Mouse (Mus musculus) layer of hippocampus, postnatal 25 days (tissue): ENCODE measurements around the gene Wdfy3. TPM values are rescaled to one million over a fixed set of nuclear protein-coding genes. Genes with fewer than 3 reads are reported as not detected.
"Not testable (repeated sequence)": the region's sequence is repeated elsewhere in the genome, so short reads cannot be mapped to it uniquely, and the experiment has no call there.

ENCODE experiments used
- DNase-seq, 2 experiments: peaks; one replicate each; pipeline ENCODE4 v3.0.0; 2022; ENCODE audit warnings: mixed read lengths in 2 of 2, low spot score in 1 of 2; ENCODE audit errors: extremely low spot score in 1 of 2
- total RNA-seq, 2 experiments: library from RNA; stranded (reverse); gene quantifications; 2 replicates each; pipeline ENCODE4 v1.2.3; 2021

The Wdfy3 gene
- 100 to 1,000 TPM; 109 to 127 TPM for total RNA-seq

DNA sequence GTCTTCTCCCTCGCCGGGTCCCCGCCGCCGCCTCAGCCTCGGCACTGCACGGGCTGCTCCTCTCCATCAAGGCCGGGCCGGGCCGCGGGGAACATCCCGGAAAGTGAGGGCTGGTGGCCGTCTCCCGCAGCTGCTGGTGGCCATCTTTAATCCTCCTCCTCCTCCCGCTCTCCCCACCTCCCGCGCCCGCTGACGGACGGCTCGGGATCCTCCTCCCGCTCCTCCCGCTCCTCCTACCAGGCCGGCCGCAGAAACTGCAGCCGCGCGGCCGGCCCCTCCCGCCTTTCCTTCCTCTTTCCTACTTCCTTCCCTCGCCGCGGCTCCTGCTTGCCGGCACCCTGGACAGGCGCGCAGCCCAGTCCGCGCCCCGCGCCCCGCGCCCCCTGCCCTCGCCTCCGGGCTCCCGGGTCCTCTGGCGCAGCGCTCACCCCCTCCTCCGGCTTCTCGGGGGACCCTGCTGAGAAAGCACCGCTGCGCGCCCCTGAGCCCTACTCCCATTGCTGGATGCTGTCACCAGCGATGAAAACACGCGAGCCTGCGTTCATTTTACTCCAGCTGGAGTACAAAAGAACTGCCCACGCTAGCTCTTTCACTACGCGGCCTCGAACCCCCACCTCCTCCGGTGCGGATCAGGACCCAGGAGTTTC lies at the start of gene Wdfy3:
Wdfy3 (minus strand) TSS at position 155 of the 647 bp plus-strand sequence.
- peak; percentile 76 to 77 for DNase-seq

GRCm38 (mm10) chr5:102113009-102113408 lies 43.3 kb upstream of the Wdfy3 start:
- no peak for DNase-seq

DNA sequence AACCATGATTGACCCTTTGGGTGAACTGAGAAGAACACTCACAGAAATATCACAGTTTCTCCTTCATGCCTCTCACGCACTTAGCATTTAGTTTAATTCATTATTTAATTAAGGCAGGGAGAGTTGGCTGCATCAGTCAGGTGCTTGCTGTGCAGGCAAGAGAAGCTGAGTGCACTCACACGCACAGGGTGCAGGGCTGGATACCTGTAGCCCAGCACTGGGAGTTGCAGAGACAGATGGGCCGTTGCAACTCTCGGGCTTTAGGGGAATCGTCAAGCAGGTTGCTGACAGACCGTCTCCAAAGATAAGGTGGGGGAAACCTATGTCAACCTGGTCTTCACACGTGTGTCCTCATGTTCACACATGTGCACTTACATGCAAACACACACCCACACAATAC lies 42.3 kb upstream of the Wdfy3 start:
- DNase-seq, result no peak

- peak; percentile 22 to 44 for DNase-seq
Observed at GRCm38 (mm10) chr5:102110031-102110430, 40.3 kb upstream of the Wdfy3 start.

DNA sequence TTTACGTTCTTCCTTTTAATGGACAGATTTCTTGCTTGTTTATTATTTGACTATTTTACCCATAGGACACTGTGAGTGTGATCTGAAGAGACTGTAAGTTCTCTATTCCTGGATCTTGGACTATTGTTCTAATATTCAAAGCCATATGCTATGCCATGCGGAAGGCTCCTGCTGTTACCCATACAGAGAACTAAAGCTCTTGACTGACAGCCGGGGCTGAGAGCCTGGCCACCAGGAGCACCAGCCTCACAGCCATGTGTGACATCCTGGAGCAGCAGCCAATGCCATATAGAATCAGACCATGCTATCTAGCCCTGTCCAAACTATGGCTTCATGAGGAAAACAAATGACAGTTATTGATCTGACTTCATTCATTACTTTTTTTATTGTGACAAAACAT lies 36.2 kb upstream of the Wdfy3 start:
- no peak for DNase-seq

DNA sequence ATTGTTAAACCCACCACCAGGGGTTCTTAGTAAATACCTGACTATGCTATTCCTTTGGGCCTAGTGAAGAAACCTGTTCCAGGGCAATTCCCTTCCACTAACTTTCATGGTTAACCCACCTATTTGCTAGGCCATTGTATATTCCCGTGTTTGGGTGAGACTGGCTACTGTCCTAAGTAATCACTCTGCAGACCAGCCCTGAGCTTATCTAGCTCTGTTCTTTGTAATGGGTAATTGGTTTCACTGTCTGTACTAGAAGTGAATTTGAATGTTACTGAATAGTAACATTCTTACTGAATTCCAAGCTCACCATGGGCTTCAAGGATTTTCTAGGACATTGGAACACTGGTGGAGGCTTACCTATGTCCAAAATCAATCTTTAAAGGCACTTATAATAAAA lies 32.1 kb upstream of the Wdfy3 start:
- not testable (repeated sequence) for DNase-seq

DNA sequence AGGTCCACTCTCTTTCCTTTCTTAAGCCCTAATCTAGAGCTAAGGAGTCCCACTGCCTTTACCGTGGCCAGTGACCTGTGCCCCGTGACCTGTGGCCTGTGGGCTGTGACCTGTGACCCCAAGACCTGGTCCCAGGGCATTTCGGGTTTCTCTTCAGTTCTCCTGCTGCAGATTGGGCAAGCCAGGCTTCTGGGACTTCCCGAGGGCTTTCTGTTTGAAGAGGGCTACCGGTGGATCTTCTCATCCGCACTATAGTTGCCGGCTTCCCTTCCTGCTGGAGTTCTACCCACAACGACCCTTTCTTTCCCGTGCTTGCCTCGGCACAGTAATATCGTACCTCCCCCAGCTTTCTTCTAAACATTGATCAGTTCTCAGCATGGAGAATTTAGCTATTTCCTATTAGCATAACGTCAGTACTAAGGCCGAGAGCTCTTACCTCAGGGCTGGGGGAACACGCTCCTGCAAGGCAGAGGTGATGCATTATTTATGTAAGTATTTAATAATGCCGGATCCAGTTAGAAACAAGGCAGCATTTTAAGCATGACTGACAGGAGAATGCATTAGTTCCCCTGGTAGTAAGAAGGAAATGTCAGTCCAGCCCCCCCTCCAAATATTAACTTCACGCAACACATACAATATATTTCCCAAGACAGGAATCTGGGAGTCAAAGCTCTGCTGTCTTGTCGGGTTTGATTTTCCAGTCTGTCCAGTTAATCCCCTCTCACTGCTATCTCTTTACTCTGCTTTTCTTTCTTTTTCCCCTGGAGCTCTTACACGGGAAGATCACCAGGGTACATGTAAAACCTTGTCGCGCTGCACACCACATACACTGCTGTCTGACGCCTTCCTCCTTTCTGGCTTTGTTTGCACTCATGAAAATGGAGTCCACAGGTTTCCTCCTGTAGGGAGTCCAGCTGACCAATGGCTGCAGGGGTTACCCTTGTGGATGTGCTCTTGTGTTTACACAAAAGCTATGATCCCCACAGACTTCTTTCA lies 30.8 kb upstream of the Wdfy3 start:
- DNase-seq, result no peak

DNA sequence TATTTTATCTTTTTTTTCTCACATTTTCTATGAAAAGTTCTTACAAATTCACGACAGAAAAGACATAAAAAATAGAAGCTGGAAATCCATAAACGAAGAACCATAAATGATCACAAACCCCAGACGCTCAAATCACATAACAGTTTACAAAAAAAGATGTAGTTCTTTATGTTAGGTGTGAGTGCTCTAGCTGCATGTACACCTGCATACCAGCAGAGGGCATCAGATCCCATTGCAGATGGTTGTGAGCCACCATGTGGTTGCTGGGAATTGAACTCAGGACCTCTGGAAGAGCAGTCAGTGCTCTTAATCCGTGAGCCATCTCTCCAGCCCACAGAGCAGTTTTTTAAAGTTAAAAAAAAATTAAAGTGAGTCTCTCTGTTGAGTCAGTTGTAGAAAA lies 25.9 kb upstream of the Wdfy3 start:
- no peak for DNase-seq

DNA sequence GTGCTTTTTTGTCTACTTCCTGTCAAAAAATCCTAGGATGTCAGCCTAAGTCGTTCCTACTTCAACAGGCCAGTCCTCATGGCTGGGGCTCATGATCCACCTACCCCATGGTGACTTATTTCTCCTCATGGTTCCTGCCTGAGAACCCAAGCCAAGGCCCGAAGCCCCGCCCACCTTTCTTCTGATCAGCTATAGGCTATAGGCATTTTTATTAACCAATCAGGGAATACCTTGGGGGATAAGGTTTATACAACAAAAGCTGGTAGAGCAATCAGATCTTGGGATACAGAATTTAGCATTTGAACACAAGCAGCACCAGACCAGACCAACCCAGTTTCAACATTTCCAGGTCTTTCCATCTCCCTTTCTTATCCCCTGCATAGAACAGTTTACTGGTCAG lies 21.0 kb upstream of the Wdfy3 start:
- DNase-seq, result no peak

DNA sequence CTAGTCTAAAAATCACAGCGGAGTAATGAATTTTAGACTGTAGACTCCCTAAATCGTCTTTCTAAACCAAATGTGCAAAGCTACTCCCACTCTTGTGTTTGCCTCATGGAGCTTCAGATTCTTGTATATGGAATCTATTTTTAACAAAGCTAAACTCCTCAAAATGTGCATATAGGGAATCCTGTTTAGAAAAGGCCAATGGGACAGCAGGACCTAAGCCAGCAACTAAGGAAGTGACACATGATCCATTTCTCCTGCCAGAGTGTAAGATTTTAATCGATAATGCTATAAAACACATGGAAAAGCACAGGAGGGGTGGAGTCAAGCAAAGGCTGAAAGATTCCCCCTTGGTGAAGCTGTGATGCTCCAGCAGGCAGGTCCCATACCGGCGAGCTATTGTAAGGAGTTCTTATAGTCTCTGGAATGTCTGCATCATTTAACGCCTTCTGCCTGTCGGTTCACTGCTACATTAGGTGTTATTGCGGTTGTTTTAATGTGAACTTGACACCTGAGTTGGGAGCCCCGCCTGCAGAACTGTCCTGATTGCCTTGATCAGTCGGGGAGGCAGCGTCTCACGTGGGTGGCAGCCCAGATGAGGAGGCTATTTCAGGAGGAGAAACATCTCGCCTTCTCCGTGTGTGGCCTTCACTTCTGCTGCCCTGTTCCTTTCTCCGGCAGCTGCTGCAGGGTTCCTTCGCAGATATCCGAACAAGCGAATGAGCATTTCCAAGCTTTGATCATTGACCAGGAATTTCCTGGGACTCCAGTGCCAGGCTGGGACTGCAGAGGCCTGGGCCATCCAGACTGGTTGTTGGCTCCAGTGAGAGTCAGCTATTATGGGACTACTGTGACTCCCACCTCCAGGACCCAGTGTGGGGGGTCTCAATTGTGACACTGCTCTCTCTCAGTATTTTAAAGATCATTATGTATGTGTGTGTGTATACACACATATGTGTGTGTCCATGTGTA lies 15.3 kb upstream of the Wdfy3 start:
- DNase-seq, result no peak

DNA sequence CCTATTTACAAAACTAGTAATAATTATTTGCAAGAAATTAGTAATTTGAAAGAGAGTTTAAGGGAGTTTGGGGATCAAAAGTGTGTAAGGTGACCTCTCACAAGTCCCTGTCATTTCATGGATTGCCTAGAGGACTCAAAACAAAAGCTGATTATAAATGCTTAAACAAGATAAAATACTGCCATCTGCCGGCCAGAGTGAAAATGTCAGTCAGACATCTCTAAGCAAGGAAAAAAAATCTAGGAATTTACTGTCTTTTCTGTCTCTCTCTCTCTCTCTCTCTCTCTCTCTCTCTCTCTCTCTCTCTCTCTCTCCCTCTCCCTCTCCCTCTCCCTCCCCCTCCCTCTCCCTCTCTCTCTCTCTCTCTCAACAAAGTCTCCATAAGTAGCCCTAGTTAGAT lies 4.4 kb upstream of the Wdfy3 start:
- DNase-seq, result peak; percentile 32 to 80

GRCm38 (mm10) chr5:102072057-102072456 lies 2.3 kb upstream of the Wdfy3 start:
- DNase-seq, result no peak

DNA sequence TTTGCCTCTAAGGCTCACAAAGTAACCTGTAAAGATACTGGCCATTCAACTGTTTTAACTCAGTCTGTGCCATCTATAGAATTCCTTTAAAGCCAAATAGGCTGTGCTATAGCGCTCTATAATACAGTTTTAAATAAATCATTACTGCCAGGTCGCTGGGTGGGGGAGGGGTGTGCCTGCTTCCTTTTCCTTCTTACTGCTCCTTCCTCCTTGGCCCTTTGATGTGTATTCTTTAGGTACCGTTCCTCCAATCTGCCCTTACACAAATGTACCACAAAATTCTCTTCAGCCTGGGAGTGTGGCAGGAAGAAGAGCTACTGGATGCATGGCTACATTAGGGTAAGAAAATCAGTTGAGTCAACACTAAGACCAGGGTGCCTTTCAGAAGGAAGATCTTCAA lies 1.5 kb upstream of the Wdfy3 start:
- no peak for DNase-seq

DNA sequence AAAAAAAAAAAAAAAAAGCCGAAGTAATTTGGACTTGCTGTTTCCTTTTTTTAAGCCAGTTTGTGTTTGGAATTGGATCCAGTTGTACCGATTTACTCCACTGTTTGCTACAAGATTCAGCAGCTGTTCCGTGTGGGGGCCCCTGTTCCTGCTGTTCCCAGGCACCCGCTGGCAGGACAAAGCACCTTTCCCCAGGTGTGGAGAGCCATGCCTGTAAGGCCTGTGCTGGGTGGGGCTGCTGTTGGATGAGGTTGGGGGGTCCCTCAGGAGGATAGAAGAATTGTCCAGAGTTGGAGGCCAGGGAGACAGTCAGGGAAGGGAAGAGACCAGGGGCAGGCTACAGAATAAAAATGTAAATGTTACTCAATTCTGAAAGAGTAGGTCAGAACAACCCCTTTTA lies 1.1 kb upstream of the Wdfy3 start:
- no peak for DNase-seq

DNA sequence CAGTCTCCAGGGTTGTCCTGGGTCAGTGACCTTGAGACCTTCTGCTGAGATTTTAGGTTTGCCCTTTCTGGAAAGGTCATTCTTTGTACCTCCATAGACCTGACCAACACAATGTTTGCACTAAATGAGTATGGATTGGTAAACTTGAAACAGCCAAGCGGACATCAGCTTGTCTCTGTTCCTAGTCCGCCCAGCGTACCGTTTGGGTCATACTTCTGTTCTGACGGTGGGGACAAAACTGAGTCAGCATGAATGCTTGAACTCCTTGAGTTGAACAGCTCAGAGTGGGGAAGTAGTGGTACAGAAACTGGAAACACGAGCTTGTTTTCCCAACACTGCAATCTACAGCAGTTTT lies 670 bp upstream of the Wdfy3 start:
- no peak for DNase-seq

- peak; percentile 26 to 40 for DNase-seq
Observed at GRCm38 (mm10) chr5:102069051-102069766, 512 bp downstream of the Wdfy3 start.

GRCm38 (mm10) chr5:102066458-102066857 lies 3.3 kb downstream of the Wdfy3 start:
- no peak for DNase-seq

DNA sequence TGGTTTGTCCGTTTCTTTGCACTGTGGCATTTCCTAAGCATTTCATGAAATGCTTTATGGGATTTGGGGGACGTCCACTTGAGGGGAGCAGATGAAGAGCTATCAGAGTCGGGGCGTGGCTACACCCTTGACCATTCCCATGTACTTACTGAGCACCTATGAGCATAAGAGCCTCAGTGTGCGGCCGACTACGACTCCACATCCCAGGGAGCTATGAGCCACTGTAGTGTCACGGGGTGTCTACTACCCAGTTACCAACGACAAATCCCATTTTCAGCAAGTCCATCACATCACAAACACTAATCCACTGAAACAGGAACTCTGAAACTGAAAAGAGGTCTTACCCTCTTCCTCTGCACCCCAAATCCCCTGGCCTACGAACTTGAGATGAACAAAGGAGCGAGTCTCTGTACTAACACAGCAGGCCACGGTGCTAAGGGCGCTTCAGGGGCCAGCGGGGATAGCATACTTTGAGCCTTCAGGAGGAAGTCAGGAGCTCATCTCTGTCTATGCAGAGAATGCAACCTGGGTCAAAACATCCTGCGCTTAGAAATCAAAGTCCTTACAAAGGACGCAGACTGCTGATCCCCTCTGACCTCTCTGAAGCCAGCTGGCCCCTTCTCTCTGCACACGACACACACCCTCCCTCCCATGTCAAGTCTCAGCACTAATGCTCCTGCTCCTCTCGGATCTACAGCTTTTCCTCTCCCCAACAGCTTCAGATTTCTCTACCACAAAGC lies 6.5 kb downstream of the Wdfy3 start:
- no peak for DNase-seq

- DNase-seq, result no peak
Observed at GRCm38 (mm10) chr5:102061816-102062215, 7.9 kb downstream of the Wdfy3 start.
